Mouse (Mus musculus) central nervous system, embryonic 14 days (tissue): ENCODE results near the gene Mrpl11. TPM values are rescaled to one million over a fixed set of nuclear protein-coding genes. Genes with fewer than 3 reads are reported as not detected.

Experiments
- polyA plus RNA-seq: library from polyadenylated mRNA; depleted of rRNA; stranded (reverse); fragments of >200 nt; gene quantifications from 2 replicates; pipeline ENCODE4 v1.2.3, GENCODE M21; 2012; rRNA removed

Mrpl11 gene
- 86.3 and 93.6 TPM in 2 replicates for polyA plus RNA-seq

GRCm38 (mm10) chr19:4961928-4962601, at the start of gene Mrpl11:
Gene Mrpl11 (plus strand): TSS chr19:4962147.

GRCm38 (mm10) chr19:4927904-4928531, 33.9 kb upstream of the Mrpl11 start, which contains the start of gene Dpp3:
Gene Dpp3 (minus strand): TSS chr19:4928287.

GRCm38 (mm10) chr19:4942551-4943252, 19.2 kb upstream of the Mrpl11 start, which contains the start of gene Peli3:
Gene Peli3 (minus strand): TSS chr19:4943127.

GRCm38 (mm10) chr19:4990256-4990625, 28.3 kb downstream of the Mrpl11 start, which contains the start of gene Npas4:
Gene Npas4 (minus strand): TSS chr19:4990316.

Other genes starting within 250 kb of the Mrpl11 start
- gene Rbm4b, start 205.7 kb upstream of the Mrpl11 start, polyA plus RNA-seq: 89.3 and 101 TPM in 2 replicates
- 150 and 168 TPM in 2 replicates for gene Rbm4, start 168.2 kb upstream of the Mrpl11 start, polyA plus RNA-seq
- 17.5 and 26.3 TPM in 2 replicates for gene Gm21992, start 150.5 kb upstream of the Mrpl11 start, polyA plus RNA-seq
- 59.1 and 61.9 TPM in 2 replicates for gene Rbm14, start 150.5 kb upstream of the Mrpl11 start, polyA plus RNA-seq
- 44.2 and 54.2 TPM in 2 replicates for gene Ccs, start 122.8 kb upstream of the Mrpl11 start, polyA plus RNA-seq
- gene Ccdc87, start 122.8 kb upstream of the Mrpl11 start, polyA plus RNA-seq: 0.28 and 0.48 TPM in 2 replicates
- gene Ctsf, start 107.0 kb upstream of the Mrpl11 start, polyA plus RNA-seq: 58.6 and 72.9 TPM in 2 replicates
- 1.3 and 2.9 TPM in 2 replicates for gene Actn3, start 84.2 kb upstream of the Mrpl11 start, polyA plus RNA-seq
- 33.2 and 34.5 TPM in 2 replicates for gene Zdhhc24, start 83.5 kb upstream of the Mrpl11 start, polyA plus RNA-seq
- 18.7 and 18.8 TPM in 2 replicates for gene Bbs1, start 55.5 kb upstream of the Mrpl11 start, polyA plus RNA-seq
- gene Dpp3, start 33.9 kb upstream of the Mrpl11 start, polyA plus RNA-seq: 110 and 111 TPM in 2 replicates
- gene Peli3, start 19.0 kb upstream of the Mrpl11 start, polyA plus RNA-seq: 8.6 and 9.1 TPM in 2 replicates
- gene Npas4, start 28.2 kb downstream of the Mrpl11 start, polyA plus RNA-seq: 4.5 and 4.8 TPM in 2 replicates
- 22.4 and 26.9 TPM in 2 replicates for gene Slc29a2, start 61.7 kb downstream of the Mrpl11 start, polyA plus RNA-seq
- gene B4gat1, start 76.7 kb downstream of the Mrpl11 start, polyA plus RNA-seq: 34.8 and 39.6 TPM in 2 replicates
- 2.7 and 3.4 TPM in 2 replicates for gene AC124502.3, start 76.7 kb downstream of the Mrpl11 start, polyA plus RNA-seq
- 41.3 and 46.9 TPM in 2 replicates for gene Brms1, start 79.2 kb downstream of the Mrpl11 start, polyA plus RNA-seq
- 3.0 and 3.7 TPM in 2 replicates for gene Rin1, start 88.3 kb downstream of the Mrpl11 start, polyA plus RNA-seq
- gene Cd248, start 105.9 kb downstream of the Mrpl11 start, polyA plus RNA-seq: 18.0 and 35.0 TPM in 2 replicates
- 6.5 and 8.1 TPM in 2 replicates for gene Tmem151a, start 123.4 kb downstream of the Mrpl11 start, polyA plus RNA-seq
- gene Yif1a, start 126.4 kb downstream of the Mrpl11 start, polyA plus RNA-seq: 65.4 and 72.8 TPM in 2 replicates
- gene Cnih2, start 136.4 kb downstream of the Mrpl11 start, polyA plus RNA-seq: 313 and 334 TPM in 2 replicates
- gene Rab1b, start 144.9 kb downstream of the Mrpl11 start, polyA plus RNA-seq: 175 and 180 TPM in 2 replicates
- 109 and 115 TPM in 2 replicates for gene Klc2, start 156.4 kb downstream of the Mrpl11 start, polyA plus RNA-seq